Mouse (Mus musculus): ENCODE measurements around the gene Dixdc1.

Dixdc1 gene

GRCm38 (mm10) chr9:50738914-50739870 lies at the start of gene Dixdc1:
Dixdc1 (minus strand) TSS chr9:50739517.
- peak; percentile 97 for DNase-seq

- DNase-seq: peak; percentile 40
Measured at GRCm38 (mm10) chr9:50782155-50782554, 42.8 kb upstream of the Dixdc1 start.

GRCm38 (mm10) chr9:50776162-50776760 lies 36.9 kb upstream of the Dixdc1 start:
- no peak for DNase-seq

- DNase-seq: no peak
Measured at GRCm38 (mm10) chr9:50775662-50776126, 36.4 kb upstream of the Dixdc1 start.

- peak; percentile 85 for DNase-seq
Measured at GRCm38 (mm10) chr9:50774991-50775612, 35.8 kb upstream of the Dixdc1 start, which contains the start of the genes Alg9 and 1110032A03Rik. Alg9 (plus strand) TSS chr9:50775019. 1110032A03Rik (minus strand) TSS chr9:50775520.

GRCm38 (mm10) chr9:50774026-50774462 lies 34.7 kb upstream of the Dixdc1 start:
- DNase-seq: no peak

GRCm38 (mm10) chr9:50770011-50770410 lies 30.7 kb upstream of the Dixdc1 start:
- DNase-seq: no peak

- peak; percentile 99 for DNase-seq
Measured at GRCm38 (mm10) chr9:50768107-50769002, 29.0 kb upstream of the Dixdc1 start, which contains the start of gene Fdxacb1. Fdxacb1 (plus strand) TSS chr9:50768236.

GRCm38 (mm10) chr9:50767531-50768106 lies 28.3 kb upstream of the Dixdc1 start:
- DNase-seq: no peak

GRCm38 (mm10) chr9:50763331-50763730 lies 24.0 kb upstream of the Dixdc1 start:
- DNase-seq: no peak

GRCm38 (mm10) chr9:50761520-50762243 lies 22.4 kb upstream of the Dixdc1 start:
- no peak for DNase-seq

- DNase-seq: no peak
Measured at GRCm38 (mm10) chr9:50756711-50757110, 17.4 kb upstream of the Dixdc1 start.

GRCm38 (mm10) chr9:50753947-50754346 lies 14.6 kb upstream of the Dixdc1 start:
- no peak for DNase-seq

- DNase-seq: peak; percentile 84
Measured at GRCm38 (mm10) chr9:50752784-50753615, 13.7 kb upstream of the Dixdc1 start.

GRCm38 (mm10) chr9:50752054-50752602 lies 12.8 kb upstream of the Dixdc1 start, which contains the start of gene Hspb2:
Hspb2 (minus strand) TSS chr9:50752354.
- no peak for DNase-seq

- DNase-seq: no peak
Measured at GRCm38 (mm10) chr9:50751323-50751722, 12.0 kb upstream of the Dixdc1 start, which contains the start of gene Cryab. Cryab (plus strand) TSS chr9:50751325.

GRCm38 (mm10) chr9:50750706-50751105 lies 11.4 kb upstream of the Dixdc1 start:
- no peak for DNase-seq

- DNase-seq: peak; percentile 91
Measured at GRCm38 (mm10) chr9:50746214-50746677, 6.9 kb upstream of the Dixdc1 start, which contains the start of gene 2310030G06Rik. 2310030G06Rik (minus strand) TSS chr9:50746536.

- DNase-seq: peak; percentile 55
Measured at GRCm38 (mm10) chr9:50745806-50746205, 6.5 kb upstream of the Dixdc1 start.
